ENCODE assay signal across 10 mouse cellular contexts in the genomic region with DNA sequence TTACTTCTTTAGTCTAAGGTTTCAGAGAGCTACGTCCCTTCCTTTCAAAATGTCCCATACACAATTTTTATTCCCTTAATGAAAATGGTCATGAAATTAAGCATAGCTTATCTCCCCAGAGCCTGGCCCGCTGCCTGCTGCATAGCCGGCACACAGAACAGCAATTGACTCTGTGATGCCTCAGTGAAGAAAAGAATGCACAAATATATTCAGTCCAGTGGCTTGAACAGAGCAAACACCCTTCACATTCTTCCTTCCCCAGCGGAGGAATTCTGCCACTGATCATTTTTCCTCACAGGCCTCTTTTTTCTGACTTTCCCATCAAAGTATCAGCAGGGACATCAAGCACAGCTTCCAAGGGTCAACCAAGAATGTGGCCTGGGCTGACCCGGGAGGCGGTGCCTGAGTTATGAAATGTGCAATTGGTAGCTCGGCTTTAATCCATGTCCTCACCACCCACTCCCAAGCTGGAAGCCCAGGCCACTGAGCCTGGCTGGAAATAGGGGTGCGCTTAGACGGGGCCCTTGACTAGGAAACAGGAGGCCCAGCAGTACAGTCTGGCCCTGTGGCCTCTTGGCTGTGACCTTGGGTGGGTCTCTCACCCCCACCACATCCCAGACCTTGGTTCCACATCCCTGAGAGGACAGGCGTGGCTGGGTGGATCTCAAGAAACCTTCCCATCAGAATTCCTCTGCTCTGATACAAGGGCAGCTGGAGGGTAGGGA.
DNase-seq lines count a peak whose midpoint lies in the region; ATAC-seq and TF ChIP-seq lines count a peak whose summit lies in the region.
"Had no signal": no experiment of that assay in that cellular context is flagged by ENCODE, and none has a peak within 500 bp of the region (broad histone marks: within the 10 kb centered on the region; RNA-seq: fewer than 3 reads in every experiment).

No protein-coding gene starts in this region.

- no peak for TF ChIP-seq CTCF in heart, adult 2 months (IDR thresholded peaks at IDR 0.05)
- TF ChIP-seq CTCF in midbrain, postnatal 0 days (IDR thresholded peaks at IDR 0.05), result no peak

- no peak for ATAC-seq in kidney, embryonic 15.5 days (replicated peaks; ENCODE audit: low FRiP score)
- no peak for ATAC-seq in stomach, embryonic 15.5 days (ENCODE audit: insufficient read depth, low FRiP score, low read depth)
- no peak for ATAC-seq in midbrain, postnatal 0 days (ENCODE audit: low FRiP score)

- 39% methylated on average over 10 of the region's 10 CpGs for WGBS in heart, adult 2 months
- 67% methylated on average over 10 of the region's 10 CpGs for WGBS in kidney, embryonic 15.5 days
- 63% methylated on average over 10 of the region's 10 CpGs for WGBS in stomach, embryonic 15.5 days
- 71% methylated on average over 10 of the region's 10 CpGs for WGBS in midbrain, postnatal 0 days

- H3K36me3 ChIP-seq in heart, adult 2 months (ENCODE audit: control insufficient read depth, insufficient read depth, low read length), result peaks cover 66% of the 10 kb centered on the region
- peaks cover 44% of the 10 kb centered on the region for H3K36me3 ChIP-seq in kidney, embryonic 15.5 days
- peaks cover 10% of the 10 kb centered on the region for H3K36me3 ChIP-seq in stomach, embryonic 15.5 days
- H3K36me3 ChIP-seq in midbrain, postnatal 0 days (ENCODE audit: insufficient read depth, low read length), result no peaks in the 10 kb centered on the region

- no peak overlapping the region for H3K4me2 ChIP-seq in kidney, embryonic 15.5 days
- H3K4me2 ChIP-seq in stomach, embryonic 15.5 days, result no peak overlapping the region
- no peak overlapping the region for H3K4me2 ChIP-seq in midbrain, postnatal 0 days (ENCODE audit: low read depth, low read length, poor library complexity, severe bottlenecking)
- H3K4me2 ChIP-seq: embryonic facial prominence, embryonic 13.5 days; neural tube, embryonic 12.5 days had no signal

- TF ChIP-seq POLR2A in heart, adult 2 months (IDR thresholded peaks at IDR 0.05; ENCODE audit: insufficient read depth, low read depth, low read length), result no peak

- intact Hi-C loops in heart, adult 2 months (cut with DNase I), result no loop called here

- H3K27ac ChIP-seq in heart, adult 2 months, result peak overlapping the region; percentile 79
- H3K27ac ChIP-seq in kidney, embryonic 15.5 days, result peak overlapping the region; percentile 82
- peak overlapping the region; percentile 42; the same call in 1 of the 2 replicates for H3K27ac ChIP-seq in stomach, embryonic 15.5 days
- no peak overlapping the region for H3K27ac ChIP-seq in midbrain, postnatal 0 days (ENCODE audit: low read depth, low read length)
- H3K27ac ChIP-seq: embryonic facial prominence, embryonic 13.5 days; neural tube, embryonic 12.5 days had no signal

- 0 out of 2 replicates have a peak, but pooled peaks have one; percentile 37 for TF ChIP-seq EP300 in heart, adult 2 months (IDR thresholded peaks at IDR 0.05; ENCODE audit: insufficient read depth, low read depth, low read length)

- H3K4me1 ChIP-seq in heart, adult 2 months (ENCODE audit: control insufficient read depth, insufficient read depth, low read length), result peaks cover 50% of the 10 kb centered on the region
- H3K4me1 ChIP-seq in kidney, embryonic 15.5 days, result peaks cover 57% of the 10 kb centered on the region
- peaks cover 13% of the 10 kb centered on the region for H3K4me1 ChIP-seq in stomach, embryonic 15.5 days
- H3K4me1 ChIP-seq in midbrain, postnatal 0 days (ENCODE audit: insufficient read depth, low read length), result 0 out of 2 replicates have a peak, but pooled peaks cover 2% of the 10 kb centered on the region
- H3K4me1 ChIP-seq: neural tube, embryonic 12.5 days had no signal

- H3K4me3 ChIP-seq in heart, adult 2 months, result no peak overlapping the region
- H3K4me3 ChIP-seq in kidney, embryonic 15.5 days (replicated peaks), result no peak overlapping the region
- H3K4me3 ChIP-seq in stomach, embryonic 15.5 days (replicated peaks), result no peak overlapping the region
- H3K4me3 ChIP-seq in midbrain, postnatal 0 days (ENCODE audit: low read depth, low read length), result no peak overlapping the region
- H3K4me3 ChIP-seq: embryonic facial prominence, embryonic 13.5 days; neural tube, embryonic 12.5 days had no signal

- no peaks in the 10 kb centered on the region; the same call in 1 of the 2 replicates for H3K79me2 ChIP-seq in heart, adult 2 months (replicated peaks; ENCODE audit: control insufficient read depth, insufficient read depth, low read length)

- peak; percentile 39 for DNase-seq in ovary, postnatal 36 days (ENCODE audit: low spot score)
- DNase-seq in ovary, postnatal 14 days (ENCODE audit: low spot score), result no peak
- DNase-seq in heart, adult 2 months, result peak; percentile 72 to 77
- DNase-seq in cerebellum, adult 8-10 months, result no peak
- no peak for DNase-seq in midbrain, postnatal 0 days (ENCODE audit: low spot score)
- no peak for DNase-seq in cerebellum, postnatal 25 days

- H3K9me3 ChIP-seq in kidney, embryonic 15.5 days (replicated peaks), result no peaks in the 10 kb centered on the region
- no peaks in the 10 kb centered on the region for H3K9me3 ChIP-seq in stomach, embryonic 15.5 days
- H3K9me3 ChIP-seq in midbrain, postnatal 0 days (ENCODE audit: low read length), result no peaks in the 10 kb centered on the region
- H3K9me3 ChIP-seq: embryonic facial prominence, embryonic 13.5 days; neural tube, embryonic 12.5 days had no signal

- H3K27me3 ChIP-seq in heart, adult 2 months (ENCODE audit: control insufficient read depth, insufficient read depth, low read length), result no peaks in the 10 kb centered on the region
- no peaks in the 10 kb centered on the region for H3K27me3 ChIP-seq in kidney, embryonic 15.5 days
- no peaks in the 10 kb centered on the region for H3K27me3 ChIP-seq in stomach, embryonic 15.5 days (replicated peaks)
- H3K27me3 ChIP-seq in midbrain, postnatal 0 days (ENCODE audit: insufficient read depth, low read length), result no peaks in the 10 kb centered on the region
- H3K27me3 ChIP-seq: embryonic facial prominence, embryonic 13.5 days; neural tube, embryonic 12.5 days had no signal

- H3K9ac ChIP-seq in heart, adult 2 months (ENCODE audit: low read depth, low read length), result peak overlapping the region; percentile 44
- H3K9ac ChIP-seq in kidney, embryonic 15.5 days, result no peak overlapping the region
- H3K9ac ChIP-seq in stomach, embryonic 15.5 days, result no peak overlapping the region
- H3K9ac ChIP-seq in midbrain, postnatal 0 days (replicated peaks; ENCODE audit: low read length, poor library complexity, severe bottlenecking), result no peak overlapping the region
- H3K9ac ChIP-seq: embryonic facial prominence, embryonic 13.5 days; neural tube, embryonic 12.5 days had no signal

Comparison
In these comparisons a context has a peak if more than half of its experiments do, and no peak if none do; other contexts are left out.
1. DNase-seq: peak in ovary, postnatal 36 days (single experiment) and heart, adult 2 months (2 of 2); none in ovary, postnatal 14 days (single experiment), cerebellum, adult 8-10 months (single experiment), midbrain, postnatal 0 days (single experiment) and cerebellum, postnatal 25 days (0 of 2).